Mouse (Mus musculus) cortical plate, adult 2 months (tissue): ENCODE data around the gene Krt88.

Source experiments
- CTCF ChIP-seq: fragments of 200-500 bp; IDR thresholded peaks from 2 replicates; pipeline ENCODE4 v1.5.1; 2011; ENCODE audit warnings: mild to moderate bottlenecking, control low read depth, low read length; ENCODE audit not compliant: insufficient read depth; ENCODE audit errors: extremely low read depth
- POLR2A ChIP-seq: fragments of 200-500 bp; IDR thresholded peaks from 2 replicates; pipeline ENCODE4 v1.6.1; 2011; ENCODE audit warnings: mild to moderate bottlenecking, low read length, control low read depth; ENCODE audit not compliant: insufficient read depth; ENCODE audit errors: extremely low read depth

- TF ChIP-seq CTCF (no peak), POLR2A (no peak)
These were observed 43.9 kb downstream of the Krt88 start, which contains the start of gene Krt83 for GRCm38 (mm10) chr15:101491431-101491830.
